Mouse (Mus musculus): ENCODE measurements around the gene Efna2. TPM values are rescaled to one million over a fixed set of nuclear protein-coding genes. Genes with fewer than 3 reads are reported as not detected.

Efna2 gene
- polyA plus RNA-seq, 1 experiment from 2014 or later: 12.2 TPM

DNA sequence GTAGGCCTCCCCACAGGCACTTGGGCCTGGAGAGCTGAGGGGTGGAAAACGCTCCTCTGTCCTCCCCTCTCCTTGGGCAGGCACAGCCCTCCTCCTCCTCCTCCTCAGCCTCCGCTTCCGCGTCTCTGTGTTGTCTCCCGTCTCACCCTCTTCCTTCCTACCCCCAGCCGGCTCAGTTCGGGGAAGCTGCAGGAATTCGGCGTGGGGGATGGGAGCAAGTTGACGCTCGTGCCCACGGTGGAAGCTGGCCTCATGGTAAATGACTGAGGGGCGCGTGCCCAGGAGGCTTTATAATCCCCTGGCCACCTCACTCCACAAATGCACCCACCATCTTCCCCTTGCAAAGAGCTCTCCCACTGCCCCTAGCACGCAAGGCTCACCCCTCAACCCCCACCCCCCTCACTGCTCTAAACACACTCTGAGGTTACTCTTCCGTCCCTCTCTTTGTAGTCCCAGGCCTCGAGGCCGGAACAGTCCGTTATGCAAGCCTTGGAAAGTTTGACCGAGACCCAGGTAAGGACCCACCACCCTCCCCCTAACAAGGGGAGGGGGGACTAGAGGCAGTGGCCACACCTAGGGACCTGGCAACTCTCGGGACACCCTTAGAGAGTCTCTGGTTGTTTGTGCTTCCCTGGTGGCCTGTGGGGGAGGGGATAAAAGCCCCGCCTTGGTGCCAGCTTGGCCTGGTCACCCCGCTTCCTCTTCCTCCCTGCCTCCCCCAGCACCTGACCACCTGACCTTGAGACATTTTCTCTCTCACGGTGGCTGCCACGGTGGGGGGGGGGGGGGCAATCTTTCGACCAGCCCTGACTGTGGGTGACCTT lies 27.9 kb upstream of the Efna2 start:
- Histone ChIP-seq H3K36me3 (ENCODE audit: control insufficient read depth, insufficient read depth, low read length) (peaks cover 58% of the 10 kb centered on the region), H3K27ac (ENCODE audit: low read depth) (peak overlapping the region; percentile 99), H3K9ac (ENCODE audit: low read length) (peak overlapping the region; percentile 99), H3K4me1 (replicated peaks; ENCODE audit: control insufficient read depth, insufficient read depth, low read length) (peaks cover 46% of the 10 kb centered on the region), H3K9me3 (ENCODE audit: control insufficient read depth, low read length) (no peaks in the 10 kb centered on the region), H3K4me2 (ENCODE audit: low read length) (peak overlapping the region; percentile 98), H3K4me3 (ENCODE audit: low read depth, low read length) (peak overlapping the region; percentile 93), H3K27me3 (replicated peaks; ENCODE audit: control insufficient read depth, insufficient read depth, low read length) (no peaks in the 10 kb centered on the region)
- under 1% methylated on average over 26 of the region's 26 CpGs for WGBS
- no peak for ATAC-seq (replicated peaks; ENCODE audit: low FRiP score, low TSS enrichment, low read depth)
- DNase-seq (ENCODE audit: low spot score): peak; percentile 86

DNA sequence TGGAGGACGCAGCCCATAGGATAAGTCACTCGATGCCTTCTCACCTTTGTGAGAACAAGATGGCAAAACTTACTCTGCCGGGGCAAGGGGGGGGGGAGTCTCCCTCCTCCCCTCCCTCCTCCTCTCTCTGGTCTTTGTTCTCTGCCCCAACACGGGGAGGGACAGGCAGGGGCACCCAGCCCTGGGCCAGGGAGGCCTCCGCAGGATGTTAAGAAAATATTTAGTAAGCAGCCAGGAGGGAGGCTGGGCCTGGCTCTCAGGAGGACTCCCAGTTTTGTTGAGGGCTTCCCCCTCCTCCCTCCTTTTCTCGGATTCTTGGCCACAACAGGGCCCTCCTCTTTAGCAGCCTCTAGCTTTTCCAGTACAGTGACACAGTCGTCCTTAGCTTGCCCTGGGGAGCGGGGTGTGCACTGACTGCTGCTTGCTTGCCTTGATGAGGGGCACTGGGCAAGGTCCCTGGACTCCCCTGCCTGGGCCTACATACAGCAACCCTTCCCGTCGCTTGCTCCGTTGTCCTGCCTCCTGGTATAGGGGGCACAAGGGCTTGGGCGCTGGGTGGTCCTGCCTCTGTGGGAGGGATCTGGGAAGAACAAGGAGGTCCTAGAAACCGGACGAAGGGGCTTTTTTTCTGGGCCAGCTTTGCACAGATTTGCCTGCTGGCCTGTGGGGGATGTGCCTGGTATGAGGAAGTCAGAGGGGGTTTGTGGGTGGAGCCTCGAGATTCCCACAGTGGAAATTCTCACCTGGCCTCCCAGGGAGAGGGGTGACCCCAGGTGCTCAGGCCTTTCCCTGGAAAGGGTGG lies 27.0 kb upstream of the Efna2 start:
- DNase-seq (ENCODE audit: low spot score): peak; percentile 85
- no peak for ATAC-seq (replicated peaks; ENCODE audit: low FRiP score, low TSS enrichment, low read depth)
- H3K27me3 ChIP-seq (replicated peaks; ENCODE audit: control insufficient read depth, insufficient read depth, low read length): no peaks in the 10 kb centered on the region
- WGBS: 4% methylated on average over 15 of the region's 15 CpGs
- H3K9ac ChIP-seq (ENCODE audit: low read length): peak overlapping the region; percentile 99
- H3K27ac ChIP-seq (ENCODE audit: low read depth): peak overlapping the region; percentile 99
- peaks cover 46% of the 10 kb centered on the region for H3K4me1 ChIP-seq (replicated peaks; ENCODE audit: control insufficient read depth, insufficient read depth, low read length)
- H3K4me3 ChIP-seq (ENCODE audit: low read depth, low read length): peak overlapping the region; percentile 93
- no peaks in the 10 kb centered on the region for H3K9me3 ChIP-seq (ENCODE audit: control insufficient read depth, low read length)
- H3K4me2 ChIP-seq (ENCODE audit: low read length): peak overlapping the region; percentile 98
- H3K36me3 ChIP-seq (ENCODE audit: control insufficient read depth, insufficient read depth, low read length): peaks cover 63% of the 10 kb centered on the region

DNA sequence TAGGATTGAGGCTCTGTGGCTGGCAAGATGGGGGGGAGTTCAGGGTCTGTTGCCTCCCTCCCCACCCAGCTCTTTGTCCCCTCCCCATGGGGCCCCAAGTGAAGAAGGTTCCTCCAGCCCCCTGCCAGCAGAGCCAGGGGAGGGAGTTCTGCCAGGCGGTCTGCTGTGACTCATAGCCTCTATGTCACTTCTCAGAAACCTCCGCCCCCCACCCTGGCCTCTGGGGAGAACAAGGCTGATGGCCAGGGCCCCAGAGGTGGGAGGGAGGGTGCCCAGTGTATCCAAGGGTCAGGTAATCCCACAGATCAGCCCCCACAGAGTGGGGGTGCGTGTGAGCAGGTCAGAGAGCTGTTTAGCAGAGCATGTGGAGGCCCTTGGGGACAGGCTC lies 26.4 kb upstream of the Efna2 start:
- H3K4me1 ChIP-seq (replicated peaks; ENCODE audit: control insufficient read depth, insufficient read depth, low read length): peaks cover 51% of the 10 kb centered on the region
- peak; percentile 73 for DNase-seq (ENCODE audit: low spot score)
- peaks cover 67% of the 10 kb centered on the region for H3K36me3 ChIP-seq (ENCODE audit: control insufficient read depth, insufficient read depth, low read length)
- peak overlapping the region; percentile 99 for H3K27ac ChIP-seq (ENCODE audit: low read depth)
- peak overlapping the region; percentile 93 for H3K4me3 ChIP-seq (ENCODE audit: low read depth, low read length)
- peak overlapping the region; percentile 99 for H3K9ac ChIP-seq (ENCODE audit: low read length)
- peak overlapping the region; percentile 98 for H3K4me2 ChIP-seq (ENCODE audit: low read length)
- no peaks in the 10 kb centered on the region for H3K27me3 ChIP-seq (replicated peaks; ENCODE audit: control insufficient read depth, insufficient read depth, low read length)
- no peak for ATAC-seq (replicated peaks; ENCODE audit: low FRiP score, low TSS enrichment, low read depth)
- 22% methylated on average over 3 of the region's 3 CpGs for WGBS
- H3K9me3 ChIP-seq (ENCODE audit: control insufficient read depth, low read length): no peaks in the 10 kb centered on the region

DNA sequence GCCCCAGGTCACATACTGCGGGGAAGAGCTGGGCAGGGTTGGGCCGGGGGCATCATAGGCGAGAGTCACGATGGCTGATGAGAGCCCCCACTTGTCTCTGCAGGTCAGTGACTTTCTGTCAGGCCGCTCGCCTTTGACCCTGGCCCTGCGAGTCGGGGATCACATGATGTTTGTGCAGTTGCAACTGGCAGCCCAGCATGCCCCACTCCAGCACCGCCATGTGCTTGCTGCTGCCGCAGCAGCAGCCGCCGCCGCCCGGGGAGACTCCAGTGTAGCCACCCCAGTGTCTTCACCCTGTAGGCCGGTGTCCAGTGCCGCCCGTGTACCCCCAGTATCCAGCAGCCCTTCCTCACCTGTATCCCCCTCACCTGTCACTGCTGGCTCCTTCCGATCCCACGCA lies 25.6 kb upstream of the Efna2 start:
- DNase-seq (ENCODE audit: low spot score) (no peak), ATAC-seq (replicated peaks; ENCODE audit: low FRiP score, low TSS enrichment, low read depth) (no peak)
- H3K27me3 ChIP-seq (replicated peaks; ENCODE audit: control insufficient read depth, insufficient read depth, low read length): no peaks in the 10 kb centered on the region
- peaks cover 67% of the 10 kb centered on the region for H3K36me3 ChIP-seq (ENCODE audit: control insufficient read depth, insufficient read depth, low read length)
- H3K27ac ChIP-seq (ENCODE audit: low read depth): no peak overlapping the region
- H3K9ac ChIP-seq (ENCODE audit: low read length): 0 out of 2 replicates have a peak overlapping the region, but pooled peaks have one; percentile 99
- H3K4me3 ChIP-seq (ENCODE audit: low read depth, low read length): peak overlapping the region; percentile 93; the same call in 1 of the 2 replicates
- WGBS: 77% methylated on average over 19 of the region's 19 CpGs
- H3K9me3 ChIP-seq (ENCODE audit: control insufficient read depth, low read length): no peaks in the 10 kb centered on the region
- H3K4me1 ChIP-seq (replicated peaks; ENCODE audit: control insufficient read depth, insufficient read depth, low read length): peaks cover 56% of the 10 kb centered on the region
- peak overlapping the region; percentile 98 for H3K4me2 ChIP-seq (ENCODE audit: low read length)

DNA sequence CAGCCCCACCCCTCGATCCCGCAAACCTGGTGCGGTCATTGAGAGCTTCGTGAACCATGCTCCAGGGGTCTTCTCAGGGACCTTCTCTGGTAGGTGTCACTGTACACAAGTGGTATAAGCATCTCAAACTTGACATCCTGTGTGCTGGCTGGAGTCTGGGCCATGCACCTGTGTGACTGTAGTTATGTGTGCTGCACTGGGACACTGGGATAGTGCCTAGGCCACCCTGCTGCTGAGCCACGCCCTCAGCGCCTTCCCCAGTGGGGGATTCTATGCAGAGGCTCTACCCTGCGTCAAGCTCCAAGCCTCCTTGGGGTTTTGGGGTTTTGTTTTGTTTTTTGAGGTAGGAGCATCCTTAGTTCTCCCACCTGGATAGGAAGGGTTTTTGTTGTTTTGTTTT lies 24.9 kb upstream of the Efna2 start:
- Histone ChIP-seq H3K27me3 (replicated peaks; ENCODE audit: control insufficient read depth, insufficient read depth, low read length) (no peaks in the 10 kb centered on the region), H3K36me3 (ENCODE audit: control insufficient read depth, insufficient read depth, low read length) (peaks cover 67% of the 10 kb centered on the region), H3K4me1 (replicated peaks; ENCODE audit: control insufficient read depth, insufficient read depth, low read length) (peaks cover 62% of the 10 kb centered on the region), H3K9me3 (ENCODE audit: control insufficient read depth, low read length) (no peaks in the 10 kb centered on the region), H3K4me3 (ENCODE audit: low read depth, low read length) (no peak overlapping the region), H3K27ac (ENCODE audit: low read depth) (no peak overlapping the region), H3K9ac (ENCODE audit: low read length) (no peak overlapping the region), H3K4me2 (ENCODE audit: low read length) (no peak overlapping the region)
- ATAC-seq (replicated peaks; ENCODE audit: low FRiP score, low TSS enrichment, low read depth): no peak
- WGBS: 86% methylated on average over 7 of the region's 7 CpGs
- DNase-seq (ENCODE audit: low spot score): no peak

DNA sequence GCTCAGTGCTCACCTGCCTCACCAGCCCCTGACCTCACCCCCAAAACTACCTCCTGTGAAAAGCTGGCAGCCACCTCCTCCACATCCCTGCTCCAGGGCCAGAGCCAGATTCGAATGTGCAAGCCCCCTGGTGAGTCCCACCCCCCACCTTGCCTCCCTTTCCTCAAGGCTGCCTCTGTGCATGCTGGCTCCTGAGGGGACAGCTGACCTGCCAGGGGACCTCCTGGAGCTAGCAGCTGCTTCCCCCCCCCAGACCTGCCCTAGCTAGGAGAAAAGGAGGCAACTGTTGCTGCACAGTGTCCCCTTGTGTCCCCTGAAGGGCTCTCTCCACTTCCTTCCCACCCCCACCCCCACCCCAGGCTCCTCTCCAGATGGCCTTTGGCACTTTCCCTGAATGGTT lies 24.0 kb upstream of the Efna2 start:
- H3K4me2 ChIP-seq (ENCODE audit: low read length): no peak overlapping the region
- no peak for ATAC-seq (replicated peaks; ENCODE audit: low FRiP score, low TSS enrichment, low read depth)
- H3K4me3 ChIP-seq (ENCODE audit: low read depth, low read length): no peak overlapping the region
- H3K9ac ChIP-seq (ENCODE audit: low read length): no peak overlapping the region
- peaks cover 65% of the 10 kb centered on the region for H3K4me1 ChIP-seq (replicated peaks; ENCODE audit: control insufficient read depth, insufficient read depth, low read length)
- 0 out of 2 replicates have a peak overlapping the region, but pooled peaks have one; percentile 22 for H3K27ac ChIP-seq (ENCODE audit: low read depth)
- peaks cover 63% of the 10 kb centered on the region for H3K36me3 ChIP-seq (ENCODE audit: control insufficient read depth, insufficient read depth, low read length)
- no peak for DNase-seq (ENCODE audit: low spot score)
- whole genome bisulfite sequencing: 78% methylated on average over 1 of the region's 1 CpGs
- H3K27me3 ChIP-seq (replicated peaks; ENCODE audit: control insufficient read depth, insufficient read depth, low read length): no peaks in the 10 kb centered on the region
- H3K9me3 ChIP-seq (ENCODE audit: control insufficient read depth, low read length): no peaks in the 10 kb centered on the region

DNA sequence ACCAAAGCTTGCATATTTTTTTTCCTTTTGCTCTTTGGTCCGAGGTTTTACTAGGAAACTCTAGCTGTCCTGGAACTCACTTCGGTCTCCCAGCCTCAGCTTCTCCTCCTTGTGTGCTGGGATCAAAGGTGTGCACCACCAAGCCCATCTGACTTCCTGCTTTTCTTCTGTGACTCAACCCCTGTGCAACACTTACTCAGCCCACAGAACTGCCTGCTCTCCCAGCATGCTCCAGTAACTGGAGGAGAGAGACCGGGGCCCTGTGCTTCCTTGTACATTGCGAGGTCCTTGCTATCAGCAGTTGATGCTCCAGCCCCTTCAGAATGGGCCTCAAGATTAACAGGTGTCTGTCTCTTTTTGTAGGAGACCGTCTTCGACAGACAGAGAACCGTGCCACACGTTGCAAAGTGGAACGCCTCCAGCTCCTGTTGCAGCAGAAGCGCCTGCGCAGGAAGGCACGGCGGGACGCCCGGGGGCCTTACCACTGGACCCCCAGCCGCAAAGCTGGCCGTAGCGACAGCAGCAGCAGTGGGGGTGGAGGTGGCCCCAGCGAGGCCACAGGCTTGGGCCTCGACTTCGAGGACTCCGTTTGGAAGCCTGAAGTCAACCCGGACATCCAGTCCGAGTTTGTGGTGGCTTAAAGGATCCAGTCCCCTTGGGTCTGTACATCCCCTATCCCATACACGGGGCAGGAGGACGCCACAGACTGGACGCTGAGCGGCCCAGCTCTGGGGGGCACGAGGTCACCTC lies 23.1 kb upstream of the Efna2 start:
- no peak overlapping the region for H3K9ac ChIP-seq (ENCODE audit: low read length)
- no peaks in the 10 kb centered on the region for H3K27me3 ChIP-seq (replicated peaks; ENCODE audit: control insufficient read depth, insufficient read depth, low read length)
- H3K27ac ChIP-seq (ENCODE audit: low read depth): no peak overlapping the region
- H3K9me3 ChIP-seq (ENCODE audit: control insufficient read depth, low read length): no peaks in the 10 kb centered on the region
- WGBS: 81% methylated on average over 29 of the region's 29 CpGs
- DNase-seq (ENCODE audit: low spot score) (no peak), ATAC-seq (replicated peaks; ENCODE audit: low FRiP score, low TSS enrichment, low read depth) (no peak)
- H3K4me3 ChIP-seq (ENCODE audit: low read depth, low read length): no peak overlapping the region
- peaks cover 74% of the 10 kb centered on the region for H3K4me1 ChIP-seq (replicated peaks; ENCODE audit: control insufficient read depth, insufficient read depth, low read length)
- peaks cover 63% of the 10 kb centered on the region for H3K36me3 ChIP-seq (ENCODE audit: control insufficient read depth, insufficient read depth, low read length)
- no peak overlapping the region for H3K4me2 ChIP-seq (ENCODE audit: low read length)

DNA sequence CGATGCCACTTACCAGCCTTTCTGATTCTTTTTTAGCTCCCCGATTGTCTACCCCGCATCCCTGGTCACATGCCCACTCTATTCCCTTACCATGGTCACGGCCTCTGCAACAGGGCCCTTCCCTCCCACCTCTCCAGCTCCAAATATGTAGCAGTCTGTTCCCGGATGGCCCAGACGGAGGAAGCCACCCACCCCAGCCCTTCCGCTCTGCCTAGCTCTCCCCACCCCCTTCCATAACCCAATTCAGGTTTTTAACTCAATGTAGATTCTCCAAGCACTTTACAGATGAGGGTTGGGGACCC lies 22.6 kb upstream of the Efna2 start:
- ATAC-seq (replicated peaks; ENCODE audit: low FRiP score, low TSS enrichment, low read depth): no peak
- Histone ChIP-seq H3K27ac (ENCODE audit: low read depth) (peak overlapping the region; percentile 83; the same call in 1 of the 2 replicates), H3K4me2 (ENCODE audit: low read length) (no peak overlapping the region), H3K4me1 (replicated peaks; ENCODE audit: control insufficient read depth, insufficient read depth, low read length) (peaks cover 79% of the 10 kb centered on the region), H3K27me3 (replicated peaks; ENCODE audit: control insufficient read depth, insufficient read depth, low read length) (no peaks in the 10 kb centered on the region), H3K9me3 (ENCODE audit: control insufficient read depth, low read length) (no peaks in the 10 kb centered on the region), H3K9ac (ENCODE audit: low read length) (no peak overlapping the region), H3K4me3 (ENCODE audit: low read depth, low read length) (no peak overlapping the region), H3K36me3 (ENCODE audit: control insufficient read depth, insufficient read depth, low read length) (peaks cover 59% of the 10 kb centered on the region)
- DNase-seq (ENCODE audit: low spot score): no peak
- WGBS: 58% methylated on average over 7 of the region's 7 CpGs
